Mouse (Mus musculus) G1E (cell line): ENCODE measurements around the gene Anapc7. TPM values are rescaled to one million over a fixed set of nuclear protein-coding genes. Genes with fewer than 3 reads are reported as not detected.
"Not testable (repeated sequence)": the region's sequence is repeated elsewhere in the genome, so short reads cannot be mapped to it uniquely, and the experiment has no call there.

Experiments
- ATAC-seq: 2 replicates; pipeline ENCODE4 v1.8.0; 2016; ENCODE audit warnings: mild to moderate bottlenecking; ENCODE audit not compliant: insufficient number of reproducible peaks, poor library complexity, low FRiP score, severe bottlenecking; ENCODE audit errors: extremely low read depth
- DNase-seq: peaks from one replicate; pipeline ENCODE4 v3.0.0; 2012; ENCODE audit warnings: low spot score
- H3K27me3 ChIP-seq: 2 replicates; pipeline ENCODE4 v1.6.1; 2012; ENCODE audit warnings: mild to moderate bottlenecking, low read length, inconsistent platforms; ENCODE audit not compliant: insufficient read depth
- H3K36me3 ChIP-seq: replicated peaks from 2 replicates; pipeline ENCODE3; 2012; ENCODE audit warnings: mild to moderate bottlenecking, inconsistent platforms
- H3K4me1 ChIP-seq: 2 replicates; pipeline ENCODE4 v1.6.1; 2012; ENCODE audit warnings: low read depth, low read length, inconsistent platforms, mixed read lengths; ENCODE audit not compliant: insufficient read depth
- H3K4me3 ChIP-seq: 2 replicates; pipeline ENCODE4 v1.5.1; 2012; ENCODE audit warnings: low read depth, mild to moderate bottlenecking, inconsistent platforms, low read length, moderate library complexity, mixed read lengths
- H3K9me3 ChIP-seq: replicated peaks from 2 replicates; pipeline ENCODE4 v1.6.1; 2012; ENCODE audit warnings: inconsistent platforms
- CTCF ChIP-seq: IDR thresholded peaks from 2 replicates; pipeline ENCODE4 v1.5.1; 2012; ENCODE audit warnings: low read depth, low read length, inconsistent platforms, mixed read lengths
- GATA1 ChIP-seq: IDR thresholded peaks from 2 replicates; pipeline ENCODE4 v1.6.1; 2012; ENCODE audit warnings: borderline replicate concordance, low read length, inconsistent platforms, mixed read lengths
- GATA2 ChIP-seq: IDR thresholded peaks from 2 replicates; pipeline ENCODE4 v1.6.1; 2012; ENCODE audit warnings: low read depth, low read length, inconsistent platforms, borderline replicate concordance
- POLR2AphosphoS5 ChIP-seq: IDR thresholded peaks from 2 replicates; pipeline ENCODE4 v1.6.1; 2012; ENCODE audit warnings: low read depth, low read length, inconsistent platforms; ENCODE audit not compliant: insufficient replicate concordance
- TAL1 ChIP-seq: conservative IDR thresholded peaks from 2 replicates; pipeline ENCODE4 v1.6.1; 2012; ENCODE audit warnings: low read depth, low read length, inconsistent platforms, mixed read lengths
- polyA plus RNA-seq: library from polyadenylated mRNA; stranded (reverse); fragments of >175 nt; gene quantifications from 2 replicates; pipeline ENCODE4 v1.2.3, GENCODE M21; 2012
- total RNA-seq, 2 experiments: library from RNA; stranded (forward) in 1 of 2; stranded (reverse) in 1 of 2; fragments of 200-1000 nt in 1 of 2; fragments of >200 nt in 1 of 2; fragmentation: Nextera tagmentation in 1 of 2; gene quantifications; 2 replicates each; pipeline ENCODE4 v1.2.3; 2014 to 2017

The Anapc7 gene
- total and polyA plus RNA-seq, 3 experiments: 21.8 to 26.1 (median 24.5) TPM

GRCm38 (mm10) chr5:122479131-122479530, 57.6 kb downstream of the Anapc7 start:
- no peak for ATAC-seq
- Histone ChIP-seq H3K36me3 (peaks cover 88% of the 10 kb centered on the region), H3K4me1 (peaks cover 15% of the 10 kb centered on the region; the same call in 1 of the 2 replicates), H3K27me3 (no peaks in the 10 kb centered on the region), H3K4me3 (no peak overlapping the region), H3K9me3 (no peaks in the 10 kb centered on the region)
- no peak for TF ChIP-seq GATA1
- TF ChIP-seq GATA2: no peak
- no peak for TF ChIP-seq TAL1
- no peak for TF ChIP-seq CTCF
- no peak for TF ChIP-seq POLR2AphosphoS5
- DNase-seq: no peak

DNA sequence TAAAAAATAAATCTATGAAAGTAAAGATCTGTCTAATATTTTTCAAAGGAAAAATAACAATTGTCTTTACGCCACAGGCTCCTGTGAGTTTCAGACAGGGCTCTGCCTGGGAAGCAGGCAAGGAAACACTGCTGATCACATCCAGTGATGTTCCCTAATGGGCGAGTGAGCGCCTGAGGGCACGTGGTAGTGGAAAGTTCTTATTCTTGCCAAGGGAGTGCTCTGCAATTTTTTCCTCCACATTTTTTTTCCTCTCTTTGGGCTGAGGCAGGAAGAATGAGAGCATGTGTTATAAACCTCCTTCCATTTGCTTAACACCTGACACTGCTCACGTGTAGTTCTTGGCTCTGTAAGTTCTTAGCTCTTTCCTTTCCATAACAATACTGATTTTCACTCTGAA, 60.4 kb downstream of the Anapc7 start:
- TF ChIP-seq GATA2 (no peak), GATA1 (no peak), CTCF (no peak), TAL1 (no peak), POLR2AphosphoS5 (no peak)
- H3K9me3 ChIP-seq: no peaks in the 10 kb centered on the region
- H3K4me1 ChIP-seq: peaks cover 5% of the 10 kb centered on the region; the same call in 1 of the 2 replicates
- H3K4me3 ChIP-seq: no peak overlapping the region
- no peaks in the 10 kb centered on the region for H3K27me3 ChIP-seq
- H3K36me3 ChIP-seq: peaks cover 88% of the 10 kb centered on the region
- no peak for DNase-seq
- ATAC-seq: no peak

DNA sequence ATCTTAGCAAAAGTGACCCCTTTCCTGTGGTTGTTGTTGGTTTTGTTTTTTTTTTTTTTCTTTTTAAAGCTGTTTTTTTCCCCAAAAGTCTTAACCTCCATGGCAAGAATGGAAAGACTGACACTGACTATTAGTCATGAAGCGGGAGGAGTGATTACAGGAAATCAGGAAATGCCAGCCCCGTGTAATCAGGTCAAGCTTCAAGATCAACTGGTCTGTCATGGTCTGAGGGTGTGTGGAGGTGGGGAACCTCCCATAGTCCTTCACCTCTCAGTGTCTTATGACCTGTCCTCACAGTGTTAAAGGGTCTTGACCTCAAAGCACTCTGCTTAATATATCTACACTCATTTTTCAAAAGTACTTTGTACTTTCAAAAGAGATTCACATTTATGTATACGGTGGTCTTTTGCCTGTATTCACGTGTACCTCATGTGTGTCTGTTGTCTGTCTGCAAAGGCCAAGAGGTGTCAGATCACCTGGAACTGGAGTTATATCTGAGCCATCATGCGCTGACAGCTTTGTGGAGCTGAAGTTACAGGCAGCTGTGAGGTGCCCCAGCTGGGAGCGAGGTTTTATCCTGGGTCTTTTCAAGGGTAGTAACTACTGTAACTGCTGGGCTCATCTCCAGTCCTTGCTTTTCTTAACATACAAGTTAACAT, 61.4 kb downstream of the Anapc7 start:
- no peaks in the 10 kb centered on the region for H3K27me3 ChIP-seq
- no peak for DNase-seq
- H3K4me3 ChIP-seq: no peak overlapping the region
- H3K9me3 ChIP-seq: no peaks in the 10 kb centered on the region
- peaks cover 87% of the 10 kb centered on the region for H3K36me3 ChIP-seq
- TF ChIP-seq GATA1 (no peak), POLR2AphosphoS5 (no peak), CTCF (no peak), GATA2 (no peak), TAL1 (no peak)
- no peak for ATAC-seq
- no peaks in the 10 kb centered on the region for H3K4me1 ChIP-seq

GRCm38 (mm10) chr5:122486243-122486642, 64.8 kb downstream of the Anapc7 start:
- not testable (repeated sequence) for DNase-seq, ATAC-seq, H3K9me3 ChIP-seq

GRCm38 (mm10) chr5:122487825-122488224, 66.3 kb downstream of the Anapc7 start:
- H3K9me3 ChIP-seq: no peaks in the 10 kb centered on the region
- peaks cover 3% of the 10 kb centered on the region for H3K4me1 ChIP-seq
- H3K27me3 ChIP-seq: no peaks in the 10 kb centered on the region
- TF ChIP-seq CTCF (no peak), TAL1 (no peak), GATA1 (no peak), POLR2AphosphoS5 (no peak), GATA2 (no peak)
- peaks cover 91% of the 10 kb centered on the region for H3K36me3 ChIP-seq
- ATAC-seq: no peak
- no peak overlapping the region for H3K4me3 ChIP-seq
- DNase-seq: no peak

More at GRCm38 (mm10) chr5:122486243-122486642, 64.8 kb downstream of the Anapc7 start:
- not testable (repeated sequence) for H3K27me3 ChIP-seq, H3K4me1 ChIP-seq, H3K4me3 ChIP-seq
- peaks cover 94% of the 10 kb centered on the region for H3K36me3 ChIP-seq

DNA sequence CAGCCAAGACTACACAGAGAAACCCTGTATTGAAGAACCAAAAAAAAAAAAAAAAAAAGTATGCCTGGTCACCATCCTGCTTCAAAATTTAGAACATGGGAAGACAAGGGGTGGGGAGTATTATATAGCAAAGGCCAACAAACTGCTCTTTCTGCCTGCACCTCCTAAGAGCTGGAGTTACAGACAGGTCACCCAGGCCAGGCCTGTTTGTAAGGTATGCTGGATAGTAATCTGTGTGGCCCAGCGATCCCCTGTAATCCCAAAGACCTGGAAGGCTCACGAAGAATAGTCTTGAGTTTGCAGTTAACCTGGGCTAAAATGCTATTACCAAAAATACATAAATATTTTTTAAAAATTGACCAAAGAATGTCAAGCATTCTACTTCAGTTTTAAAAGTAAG, 68.7 kb downstream of the Anapc7 start:
- no peak for TF ChIP-seq GATA1
- no peak for TF ChIP-seq GATA2
- TF ChIP-seq TAL1: no peak
- TF ChIP-seq CTCF: no peak
- no peak for TF ChIP-seq POLR2AphosphoS5

DNA sequence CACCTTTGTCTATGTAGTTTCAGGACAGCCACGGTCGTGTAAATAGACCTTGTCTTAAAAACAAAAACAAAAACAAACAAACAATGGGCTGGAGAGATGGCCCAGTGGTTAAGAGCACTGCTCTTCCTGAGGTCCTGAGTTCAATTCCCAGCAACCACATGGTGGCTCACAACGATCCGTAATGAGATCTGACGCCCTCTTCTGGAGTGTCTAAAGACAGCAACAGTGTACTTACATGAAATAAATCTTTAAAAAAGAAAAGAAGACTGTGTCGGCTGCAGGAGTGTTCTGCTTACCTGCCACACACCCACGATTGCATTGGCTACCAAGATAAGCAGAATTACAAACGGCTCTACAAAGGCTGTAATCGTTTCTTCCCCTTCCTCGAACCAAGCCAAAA, 69.9 kb downstream of the Anapc7 start:
- TF ChIP-seq TAL1: no peak
- TF ChIP-seq POLR2AphosphoS5: no peak
- no peak for TF ChIP-seq GATA2
- no peak for TF ChIP-seq GATA1
- no peak for TF ChIP-seq CTCF
- ATAC-seq: no peak
- Histone ChIP-seq H3K36me3 (peaks cover 91% of the 10 kb centered on the region), H3K4me1 (peaks cover 21% of the 10 kb centered on the region), H3K27me3 (no peaks in the 10 kb centered on the region), H3K4me3 (no peak overlapping the region), H3K9me3 (no peaks in the 10 kb centered on the region)
- DNase-seq: no peak

More for the DNA sequence above, 68.7 kb downstream of the Anapc7 start:
- H3K4me1 ChIP-seq: peaks cover 10% of the 10 kb centered on the region
- H3K4me3 ChIP-seq: no peak overlapping the region
- peaks cover 90% of the 10 kb centered on the region for H3K36me3 ChIP-seq
- no peaks in the 10 kb centered on the region for H3K9me3 ChIP-seq
- H3K27me3 ChIP-seq: no peaks in the 10 kb centered on the region
- DNase-seq (no peak), ATAC-seq (no peak)
